Mouse (Mus musculus) embryonic fibroblast, embryonic 13.5 days (primary cell): ENCODE measurements around the gene Tead1. TPM values are rescaled to one million over a fixed set of nuclear protein-coding genes. Genes with fewer than 3 reads are reported as not detected.

Source experiments
- H3K27ac ChIP-seq: 2 replicates; pipeline ENCODE4 v1.5.1; 2012; ENCODE audit warnings: low read length, control low read depth, inconsistent platforms; ENCODE audit not compliant: insufficient read depth
- H3K4me1 ChIP-seq: 2 replicates; pipeline ENCODE4 v1.6.1; 2011; ENCODE audit warnings: low read length; ENCODE audit not compliant: control insufficient read depth, insufficient read depth
- H3K4me3 ChIP-seq: 2 replicates; pipeline ENCODE4 v1.5.1; 2011; ENCODE audit warnings: mild to moderate bottlenecking, control low read depth, low read length; ENCODE audit not compliant: insufficient read depth
- CTCF ChIP-seq: IDR thresholded peaks from 2 replicates; pipeline ENCODE4 v1.5.1; 2011; ENCODE audit warnings: mild to moderate bottlenecking, control low read depth, low read length, moderate library complexity, borderline replicate concordance; ENCODE audit not compliant: insufficient read depth
- POLR2A ChIP-seq: IDR thresholded peaks from 2 replicates; pipeline ENCODE4 v1.6.1; 2011; ENCODE audit warnings: low read depth, mild to moderate bottlenecking, control low read depth, low read length, moderate library complexity
- polyA plus RNA-seq: library from polyadenylated mRNA; stranded (reverse); fragments of >200 nt; gene quantifications from 2 replicates; pipeline ENCODE4 v1.2.4, GENCODE M21; 2011; ENCODE audit warnings: low read depth; ENCODE audit not compliant: missing spikeins, insufficient read length

Tead1 gene
- 209 and 224 TPM in 2 replicates for polyA plus RNA-seq

- H3K27ac ChIP-seq: peak within 1 kb of the TSS; percentile 97
- H3K4me3 ChIP-seq: peak within 1 kb of the TSS; percentile 96
- H3K4me1 ChIP-seq: peaks cover 13% of the 10 kb centered on the region
- no peak for TF ChIP-seq CTCF
- peak; percentile 37; the same call in 1 of the 2 replicates for TF ChIP-seq POLR2A
Observed at GRCm38 (mm10) chr7:112679171-112679512, at the start of gene Tead1. Gene Tead1, plus strand, starts transcription at chr7:112679318.

GRCm38 (mm10) chr7:112634505-112635213 lies 44.5 kb upstream of the Tead1 start:
- TF ChIP-seq POLR2A (no peak), CTCF (no peak)
- H3K27ac ChIP-seq: no peak overlapping the region
- no peak overlapping the region for H3K4me3 ChIP-seq
- no peaks in the 10 kb centered on the region for H3K4me1 ChIP-seq

DNA sequence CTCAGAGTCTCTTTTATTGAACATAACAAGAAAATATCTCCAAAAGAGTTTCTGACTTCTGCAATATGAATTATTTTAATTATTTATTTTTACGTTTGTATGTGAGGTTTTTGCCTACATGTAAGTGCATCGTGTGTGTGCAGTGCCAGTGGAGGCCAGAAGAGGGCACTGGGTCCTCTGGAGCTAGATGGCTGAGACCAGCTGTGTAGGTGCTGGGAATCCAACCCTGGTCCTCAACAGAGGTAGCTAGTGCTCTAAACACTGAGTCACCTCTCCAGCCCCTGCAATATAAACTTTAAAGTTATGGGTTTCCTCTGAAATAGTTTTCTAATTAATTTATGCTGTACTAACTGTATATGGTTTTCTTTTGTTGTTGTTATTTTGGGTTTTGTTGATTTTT lies 43.2 kb upstream of the Tead1 start:
- Histone ChIP-seq H3K4me1 (no peaks in the 10 kb centered on the region), H3K4me3 (no peak overlapping the region), H3K27ac (no peak overlapping the region)
- no peak for TF ChIP-seq CTCF
- no peak for TF ChIP-seq POLR2A

- H3K27ac ChIP-seq: no peak overlapping the region
Observed at GRCm38 (mm10) chr7:112643866-112644543, 35.1 kb upstream of the Tead1 start.

DNA sequence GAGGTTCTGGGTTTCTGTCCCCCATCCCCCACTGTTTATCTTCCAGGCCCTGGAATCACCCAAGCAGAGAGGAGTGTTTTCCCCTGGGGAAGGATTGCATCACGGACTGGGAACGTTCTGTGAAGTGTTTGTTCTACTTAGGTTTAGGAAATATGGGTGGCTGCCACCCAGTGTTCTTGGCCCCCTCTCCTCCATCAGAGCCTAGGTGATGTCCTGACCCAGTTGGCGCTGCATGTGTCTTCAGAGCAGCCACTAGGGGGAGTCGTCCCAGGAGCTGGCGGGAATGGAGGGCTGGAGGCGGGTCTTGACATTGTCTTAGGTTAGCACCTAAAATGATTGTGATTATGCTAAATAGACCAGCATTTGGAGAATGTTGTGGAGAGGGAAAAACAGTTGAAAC lies 34.4 kb upstream of the Tead1 start:
- 0 out of 2 replicates have a peak overlapping the region, but pooled peaks have one; percentile 84 for H3K27ac ChIP-seq
- peaks cover 2% of the 10 kb centered on the region; the same call in 1 of the 2 replicates for H3K4me1 ChIP-seq
- TF ChIP-seq POLR2A: no peak
- no peak for TF ChIP-seq CTCF
- no peak overlapping the region for H3K4me3 ChIP-seq

More at GRCm38 (mm10) chr7:112643866-112644543, 35.1 kb upstream of the Tead1 start:
- H3K4me3 ChIP-seq: no peak overlapping the region
- TF ChIP-seq POLR2A (no peak), CTCF (no peak)
- H3K4me1 ChIP-seq: peaks cover 2% of the 10 kb centered on the region; the same call in 1 of the 2 replicates

DNA sequence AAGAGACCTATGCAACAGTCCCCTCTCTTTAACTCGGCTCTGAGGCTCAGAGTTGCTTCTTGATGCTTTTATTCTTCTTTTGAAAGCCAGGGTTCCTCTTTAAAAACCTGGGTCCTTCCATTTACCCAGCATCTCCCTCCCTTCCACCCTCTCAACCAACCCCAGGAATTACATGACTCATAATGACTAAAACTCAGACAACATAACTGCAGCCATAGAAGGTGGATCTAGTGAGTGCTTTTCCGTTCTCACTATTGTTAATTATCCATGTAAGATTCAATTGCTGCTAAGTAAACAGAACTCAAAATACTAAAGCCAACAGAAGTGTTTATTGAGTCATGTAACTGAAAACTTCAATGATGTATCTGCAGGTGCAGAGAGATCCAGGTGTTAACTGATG lies 33.4 kb upstream of the Tead1 start:
- Histone ChIP-seq H3K27ac (peak overlapping the region; percentile 84), H3K4me3 (no peak overlapping the region), H3K4me1 (peaks cover 2% of the 10 kb centered on the region; the same call in 1 of the 2 replicates)
- TF ChIP-seq CTCF (no peak), POLR2A (no peak)

GRCm38 (mm10) chr7:112647417-112647816 lies 31.7 kb upstream of the Tead1 start:
- Histone ChIP-seq H3K27ac (no peak overlapping the region), H3K4me1 (peaks cover 2% of the 10 kb centered on the region; the same call in 1 of the 2 replicates), H3K4me3 (no peak overlapping the region)
- TF ChIP-seq POLR2A: no peak
- no peak for TF ChIP-seq CTCF

DNA sequence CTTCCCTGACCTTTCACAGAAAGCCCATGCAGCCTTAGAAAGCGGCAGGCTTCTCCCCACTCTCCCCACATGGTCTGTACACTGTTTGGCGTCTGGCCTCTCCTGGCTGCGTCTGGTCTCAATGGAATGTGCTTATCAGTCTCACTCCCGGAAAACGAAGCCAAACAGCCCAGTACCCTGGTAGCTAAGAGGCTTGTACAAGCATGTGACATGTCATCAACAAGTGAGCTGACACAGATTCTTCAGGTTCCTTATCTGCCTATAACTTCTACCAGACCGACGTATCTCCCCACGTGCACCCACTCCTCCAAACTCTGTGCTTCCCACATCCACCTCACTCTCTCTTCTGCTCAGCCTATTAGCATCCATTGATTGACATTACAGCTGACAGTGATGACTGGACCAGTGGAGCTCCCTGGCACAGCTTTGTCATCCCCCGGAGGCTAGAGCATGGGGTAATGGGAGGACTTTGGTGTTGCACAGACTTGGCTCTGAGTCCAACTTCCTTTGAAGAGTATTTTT lies 22.9 kb upstream of the Tead1 start:
- Histone ChIP-seq H3K27ac (peak overlapping the region; percentile 59), H3K4me1 (peaks cover 5% of the 10 kb centered on the region; the same call in 1 of the 2 replicates), H3K4me3 (no peak overlapping the region)
- TF ChIP-seq POLR2A (no peak), CTCF (no peak)

DNA sequence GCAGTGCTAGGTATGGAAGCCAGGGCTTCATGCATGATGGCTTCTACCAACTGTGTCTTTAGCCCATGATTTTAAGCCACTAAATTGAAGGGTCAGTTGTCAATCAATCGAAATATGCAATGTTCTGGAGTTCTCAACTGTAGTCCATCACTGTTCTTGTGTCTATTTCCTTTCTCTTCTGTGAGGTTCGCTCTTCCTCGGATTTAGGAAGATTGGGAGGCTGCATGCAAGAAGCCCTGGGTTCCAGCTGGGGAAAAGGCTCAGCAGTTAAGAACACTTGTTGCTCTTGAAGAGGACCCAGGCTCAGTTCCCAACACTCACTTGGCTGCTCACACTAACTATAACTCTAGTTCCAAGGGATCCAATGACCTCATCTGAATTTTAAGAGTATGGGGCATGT lies 20.2 kb upstream of the Tead1 start:
- Histone ChIP-seq H3K27ac (no peak overlapping the region), H3K4me3 (no peak overlapping the region), H3K4me1 (peaks cover 15% of the 10 kb centered on the region)
- TF ChIP-seq CTCF: no peak
- TF ChIP-seq POLR2A: no peak

- Histone ChIP-seq H3K27ac (no peak overlapping the region), H3K4me3 (no peak overlapping the region), H3K4me1 (peaks cover 21% of the 10 kb centered on the region)
- TF ChIP-seq POLR2A (no peak), CTCF (no peak)
Observed at GRCm38 (mm10) chr7:112659816-112660215, 19.3 kb upstream of the Tead1 start.
